Comparison of ENCODE assay signal across 26 mouse cellular contexts in the genomic region with DNA sequence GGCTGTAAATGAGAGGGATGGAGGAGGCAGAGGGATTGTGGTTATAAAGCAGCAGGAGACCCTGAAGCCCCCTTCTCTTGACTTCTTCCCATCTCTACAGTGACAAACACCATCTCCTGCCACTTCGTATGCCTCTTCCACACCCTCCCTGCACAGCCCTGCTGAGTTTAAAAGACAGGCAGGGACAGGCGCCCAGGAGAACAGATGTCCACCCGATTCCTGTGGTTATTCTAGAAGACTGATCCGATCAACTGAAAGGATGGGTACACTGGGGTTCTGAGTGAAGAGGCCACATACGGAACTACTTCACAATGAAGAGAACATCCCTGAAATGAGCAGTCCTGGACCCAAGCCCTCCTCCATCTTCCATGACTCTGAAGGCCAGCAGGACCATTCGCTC. TPM values are rescaled to one million over a fixed set of nuclear protein-coding genes. Genes with fewer than 3 reads are reported as not detected.
"Had no signal": no experiment of that assay in that cellular context is flagged by ENCODE, and none has a peak within 500 bp of the region (broad histone marks: within the 10 kb centered on the region; RNA-seq: fewer than 3 reads in every experiment).

No protein-coding gene starts in this region.

- H3K27ac ChIP-seq: heart, adult 2 months; heart, embryonic 13.5 days; heart, embryonic 15.5 days; hindbrain, embryonic 13.5 days; hindbrain, embryonic 15.5 days; hindbrain, postnatal 0 days; kidney, embryonic 15.5 days; layer of hippocampus, adult 2 months; limb, embryonic 13.5 days; limb, embryonic 15.5 days; liver, embryonic 12.5 days; liver, embryonic 14.5 days had no signal

- ATAC-seq: hindbrain, postnatal 0 days; intestine, embryonic 16.5 days; liver, embryonic 12.5 days had no signal

- DNase-seq: gastrocnemius, postnatal 14 days; gastrocnemius, postnatal 36 days; heart, adult 11 months; heart, adult 2 months; heart, postnatal 14 days; heart, postnatal 36 days; kidney, adult 11 months; kidney, adult 2 months; kidney, adult 9 months; kidney, postnatal 10 days; kidney, postnatal 25 days; kidney, postnatal 4 days; left cerebral cortex, postnatal 4 days had no signal

- H3K4me3 ChIP-seq: heart, adult 2 months; heart, embryonic 13.5 days; heart, embryonic 15.5 days; hindbrain, embryonic 13.5 days; hindbrain, embryonic 15.5 days; kidney, embryonic 15.5 days; layer of hippocampus, adult 2 months; limb, embryonic 13.5 days; limb, embryonic 15.5 days; liver, embryonic 12.5 days had no signal

RNA-seq across cellular contexts. Expression of a gene that starts 35.3 kb away (rescaled TPM):
- total RNA-seq: liver, adult 2 months had no signal
